Mouse (Mus musculus) kidney, adult 2 months (tissue): ENCODE measurements at regions not wholly inside any gene's neighbourhood (a gene's known extent, or its start where the extent isn't known, plus 50 kb on each side); places are given as distances from the start of the nearest gene placed in this dataset.

Experiments used
- CTCF ChIP-seq: fragments of 200-500 bp; conservative IDR thresholded peaks from 2 replicates; pipeline ENCODE4 v1.5.1; 2011; ENCODE audit warnings: low read depth, mild to moderate bottlenecking, control low read depth, low read length, moderate library complexity, mixed read lengths; ENCODE audit not compliant: insufficient read depth, insufficient read length
- POLR2A ChIP-seq: fragments of 200-500 bp; IDR thresholded peaks from one replicate; pipeline ENCODE4 v1.6.1; 2011; ENCODE audit warnings: low read depth, low read length, control low read depth

DNA sequence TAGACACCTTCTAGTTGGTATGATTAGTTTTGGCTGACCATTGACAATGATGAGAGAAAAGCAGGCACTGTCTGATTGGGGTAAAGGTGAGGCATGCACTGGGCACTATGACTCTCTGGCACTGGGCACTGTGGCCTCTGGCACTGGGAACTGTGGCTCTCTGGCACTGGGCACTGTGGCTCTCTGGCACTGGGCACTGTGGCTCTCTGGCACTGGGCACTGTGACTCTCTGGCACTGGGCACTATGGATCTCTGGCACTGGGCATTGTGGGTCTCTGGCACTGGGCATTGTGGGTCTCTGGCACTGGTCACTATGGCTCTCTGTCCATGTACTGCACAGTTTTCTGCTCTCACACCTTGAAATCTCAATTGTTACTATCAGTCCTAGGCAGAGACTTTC lies 101.0 kb upstream of the Hao2 start:
- no peak for TF ChIP-seq POLR2A
- TF ChIP-seq CTCF = no peak
